Mouse (Mus musculus): ENCODE measurements around the gene Nup85. TPM values are rescaled to one million over a fixed set of nuclear protein-coding genes. Genes with fewer than 3 reads are reported as not detected.
A peak's percentile ranks its signal among the peaks of the same experiment; 100 is the strongest.

Gene Nup85
- total and polyA plus RNA-seq, 3 experiments: 57.5 to 172 (median 87.7) TPM

GRCm38 (mm10) chr11:115536038-115536681, 28.1 kb upstream of the Nup85 start, which contains the start of gene Sumo2:
Gene Sumo2 (minus strand): TSS chr11:115536276.
- H3K9me3 ChIP-seq (replicated peaks): no peaks in the 10 kb centered on the region
- H3K4me1 ChIP-seq (ENCODE audit: insufficient read depth, low read depth, low read length): peaks cover 35% of the 10 kb centered on the region
- H3K4me3 ChIP-seq (ENCODE audit: low read depth, low read length): peak within 1 kb of the TSS; percentile 92
- ATAC-seq (ENCODE audit: extremely low read depth, insufficient number of reproducible peaks, low FRiP score, poor library complexity, severe bottlenecking): peak; percentile 67
- 0 out of 2 replicates have a peak, but pooled peaks have one; percentile 39 for TF ChIP-seq POLR2AphosphoS5 (IDR thresholded peaks at IDR 0.05; ENCODE audit: insufficient replicate concordance, low read depth, low read length)
- no peak for TF ChIP-seq CTCF (IDR thresholded peaks at IDR 0.05; ENCODE audit: low read depth, low read length)
- peak; percentile 96 for DNase-seq (ENCODE audit: low spot score)
- no peaks in the 10 kb centered on the region for H3K27me3 ChIP-seq (ENCODE audit: insufficient read depth, low read length)
- peaks cover 32% of the 10 kb centered on the region for H3K36me3 ChIP-seq (replicated peaks)

DNA sequence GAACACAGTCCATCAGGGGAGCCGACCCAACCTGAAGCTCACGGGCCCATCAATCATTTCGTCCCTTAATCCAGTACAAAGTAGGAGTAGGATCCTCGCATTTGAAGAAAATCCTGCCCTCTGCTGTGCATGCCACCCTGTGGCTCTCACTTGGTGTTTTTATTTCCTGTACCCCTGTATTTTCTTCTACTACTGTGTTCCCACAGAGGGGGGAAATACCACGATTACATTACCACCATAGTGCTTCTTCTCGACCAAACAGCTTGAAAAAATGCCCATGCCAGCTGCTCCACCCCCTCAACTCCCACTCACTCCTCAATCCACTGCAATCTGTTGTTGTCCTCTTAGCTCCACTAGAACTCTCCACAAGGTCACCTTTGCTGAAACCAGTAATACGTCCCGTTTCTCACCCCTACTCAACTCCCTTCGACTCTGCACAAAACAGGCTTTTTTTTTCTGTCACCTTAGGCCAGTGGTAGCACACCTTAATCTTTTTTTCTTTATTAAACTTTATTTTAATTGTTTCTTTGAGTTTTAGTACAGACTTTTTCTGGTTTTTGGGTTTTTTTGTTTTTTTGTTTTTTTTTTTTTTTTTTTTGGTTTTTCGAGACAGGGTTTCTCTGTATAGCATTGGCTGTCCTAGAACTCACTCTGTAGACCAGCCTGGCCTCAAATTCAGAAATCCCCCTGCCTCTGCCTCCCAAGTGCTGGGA, 27.2 kb upstream of the Nup85 start:
- Histone ChIP-seq H3K36me3 (replicated peaks) (peaks cover 24% of the 10 kb centered on the region), H3K27me3 (ENCODE audit: insufficient read depth, low read length) (0 out of 2 replicates have a peak, but pooled peaks cover 2% of the 10 kb centered on the region), H3K9me3 (replicated peaks) (no peaks in the 10 kb centered on the region), H3K4me3 (ENCODE audit: low read depth, low read length) (peak overlapping the region; percentile 92; the same call in 1 of the 2 replicates), H3K4me1 (ENCODE audit: insufficient read depth, low read depth, low read length) (peaks cover 27% of the 10 kb centered on the region)
- DNase-seq (ENCODE audit: low spot score) (no peak), ATAC-seq (ENCODE audit: extremely low read depth, insufficient number of reproducible peaks, low FRiP score, poor library complexity, severe bottlenecking) (no peak)
- TF ChIP-seq CTCF (IDR thresholded peaks at IDR 0.05; ENCODE audit: low read depth, low read length) (no peak), POLR2AphosphoS5 (IDR thresholded peaks at IDR 0.05; ENCODE audit: insufficient replicate concordance, low read depth, low read length) (0 out of 2 replicates have a peak, but pooled peaks have one; percentile 4), GATA1 (IDR thresholded peaks at IDR 0.05; ENCODE audit: borderline replicate concordance, low read length) (no peak), TAL1 (conservative IDR thresholded peaks at IDR 0.05; ENCODE audit: low read depth, low read length) (no peak), GATA2 (IDR thresholded peaks at IDR 0.05; ENCODE audit: borderline replicate concordance, low read depth, low read length) (no peak)

DNA sequence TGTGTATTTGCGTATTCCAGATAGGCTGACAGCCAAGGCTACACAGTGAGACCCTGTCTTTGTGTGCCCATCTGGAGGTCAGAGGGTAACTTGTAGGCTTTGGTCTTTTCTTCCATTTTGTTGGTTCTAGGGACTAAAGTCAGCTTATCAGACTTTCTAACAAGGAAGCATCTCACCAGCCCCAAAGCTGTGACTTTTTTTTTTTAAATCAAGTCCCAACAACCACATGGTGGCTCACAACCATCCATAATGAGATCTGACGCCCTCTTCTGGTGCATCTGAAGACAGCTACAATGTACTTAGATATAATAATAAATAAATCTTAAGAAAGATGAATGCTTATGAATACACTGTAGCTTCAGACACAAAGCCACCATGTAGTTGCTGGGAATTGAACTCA, 26.2 kb upstream of the Nup85 start:
- DNase-seq (ENCODE audit: low spot score) (no peak), ATAC-seq (ENCODE audit: extremely low read depth, insufficient number of reproducible peaks, low FRiP score, poor library complexity, severe bottlenecking) (no peak)
- no peaks in the 10 kb centered on the region for H3K9me3 ChIP-seq (replicated peaks)
- H3K27me3 ChIP-seq (ENCODE audit: insufficient read depth, low read length): peaks cover 6% of the 10 kb centered on the region; the same call in 1 of the 2 replicates
- peaks cover 13% of the 10 kb centered on the region for H3K36me3 ChIP-seq (replicated peaks)
- TF ChIP-seq CTCF (IDR thresholded peaks at IDR 0.05; ENCODE audit: low read depth, low read length): no peak
- no peak for TF ChIP-seq TAL1 (conservative IDR thresholded peaks at IDR 0.05; ENCODE audit: low read depth, low read length)
- no peak for TF ChIP-seq GATA2 (IDR thresholded peaks at IDR 0.05; ENCODE audit: borderline replicate concordance, low read depth, low read length)
- no peak for TF ChIP-seq GATA1 (IDR thresholded peaks at IDR 0.05; ENCODE audit: borderline replicate concordance, low read length)
- H3K4me1 ChIP-seq (ENCODE audit: insufficient read depth, low read depth, low read length): peaks cover 19% of the 10 kb centered on the region
- H3K4me3 ChIP-seq (ENCODE audit: low read depth, low read length): no peak overlapping the region

GRCm38 (mm10) chr11:115543571-115543970, 20.7 kb upstream of the Nup85 start:
- H3K36me3 ChIP-seq (replicated peaks): no peaks in the 10 kb centered on the region
- peaks cover 16% of the 10 kb centered on the region for H3K27me3 ChIP-seq (ENCODE audit: insufficient read depth, low read length)
- ATAC-seq (ENCODE audit: extremely low read depth, insufficient number of reproducible peaks, low FRiP score, poor library complexity, severe bottlenecking) (no peak), DNase-seq (ENCODE audit: low spot score) (no peak)
- H3K9me3 ChIP-seq (replicated peaks): no peaks in the 10 kb centered on the region
- no peaks in the 10 kb centered on the region for H3K4me1 ChIP-seq (ENCODE audit: insufficient read depth, low read depth, low read length)
- TF ChIP-seq GATA2 (IDR thresholded peaks at IDR 0.05; ENCODE audit: borderline replicate concordance, low read depth, low read length) (no peak), POLR2AphosphoS5 (IDR thresholded peaks at IDR 0.05; ENCODE audit: insufficient replicate concordance, low read depth, low read length) (no peak), TAL1 (conservative IDR thresholded peaks at IDR 0.05; ENCODE audit: low read depth, low read length) (no peak), CTCF (IDR thresholded peaks at IDR 0.05; ENCODE audit: low read depth, low read length) (no peak), GATA1 (IDR thresholded peaks at IDR 0.05; ENCODE audit: borderline replicate concordance, low read length) (no peak)
- H3K4me3 ChIP-seq (ENCODE audit: low read depth, low read length): no peak overlapping the region

DNA sequence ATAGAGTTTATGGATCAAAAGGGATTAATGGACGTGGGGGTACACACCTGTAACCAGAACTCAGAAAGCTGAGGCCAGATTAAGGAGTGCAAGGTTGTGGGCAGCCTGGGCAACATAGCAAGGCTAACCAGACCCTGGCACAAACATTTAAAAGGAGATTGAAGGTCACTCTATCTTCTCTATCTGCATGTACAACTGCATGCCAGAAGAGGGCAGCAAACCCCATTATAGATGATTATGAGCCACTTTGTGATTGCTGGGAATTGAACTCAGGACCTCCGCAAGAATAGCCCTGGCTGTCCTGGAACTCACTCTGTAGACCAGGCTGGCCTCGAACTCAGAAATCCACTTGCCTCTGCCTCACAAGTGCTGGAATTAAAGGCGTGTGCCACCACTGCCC, 11.5 kb upstream of the Nup85 start:
- TF ChIP-seq CTCF (IDR thresholded peaks at IDR 0.05; ENCODE audit: low read depth, low read length) (peak; percentile 42; the same call in 1 of the 2 replicates), GATA2 (IDR thresholded peaks at IDR 0.05; ENCODE audit: borderline replicate concordance, low read depth, low read length) (no peak), POLR2AphosphoS5 (IDR thresholded peaks at IDR 0.05; ENCODE audit: insufficient replicate concordance, low read depth, low read length) (no peak), TAL1 (conservative IDR thresholded peaks at IDR 0.05; ENCODE audit: low read depth, low read length) (no peak), GATA1 (IDR thresholded peaks at IDR 0.05; ENCODE audit: borderline replicate concordance, low read length) (no peak)
- no peaks in the 10 kb centered on the region for H3K36me3 ChIP-seq (replicated peaks)
- H3K4me3 ChIP-seq (ENCODE audit: low read depth, low read length): no peak overlapping the region
- peaks cover 7% of the 10 kb centered on the region; the same call in 1 of the 2 replicates for H3K27me3 ChIP-seq (ENCODE audit: insufficient read depth, low read length)
- H3K9me3 ChIP-seq (replicated peaks): peaks cover 2% of the 10 kb centered on the region; the same call in 1 of the 2 replicates
- DNase-seq (ENCODE audit: low spot score) (no peak), ATAC-seq (ENCODE audit: extremely low read depth, insufficient number of reproducible peaks, low FRiP score, poor library complexity, severe bottlenecking) (no peak)
- H3K4me1 ChIP-seq (ENCODE audit: insufficient read depth, low read depth, low read length): peaks cover 4% of the 10 kb centered on the region; the same call in 1 of the 2 replicates

GRCm38 (mm10) chr11:115555717-115556116, 8.5 kb upstream of the Nup85 start:
- ATAC-seq (ENCODE audit: extremely low read depth, insufficient number of reproducible peaks, low FRiP score, poor library complexity, severe bottlenecking) (no peak), DNase-seq (ENCODE audit: low spot score) (no peak)
- Histone ChIP-seq H3K36me3 (replicated peaks) (no peaks in the 10 kb centered on the region), H3K4me1 (ENCODE audit: insufficient read depth, low read depth, low read length) (peaks cover 9% of the 10 kb centered on the region), H3K9me3 (replicated peaks) (no peaks in the 10 kb centered on the region), H3K27me3 (ENCODE audit: insufficient read depth, low read length) (peaks cover 7% of the 10 kb centered on the region; the same call in 1 of the 2 replicates), H3K4me3 (ENCODE audit: low read depth, low read length) (no peak overlapping the region)
- TF ChIP-seq CTCF (IDR thresholded peaks at IDR 0.05; ENCODE audit: low read depth, low read length) (no peak), TAL1 (conservative IDR thresholded peaks at IDR 0.05; ENCODE audit: low read depth, low read length) (no peak), GATA1 (IDR thresholded peaks at IDR 0.05; ENCODE audit: borderline replicate concordance, low read length) (no peak), POLR2AphosphoS5 (IDR thresholded peaks at IDR 0.05; ENCODE audit: insufficient replicate concordance, low read depth, low read length) (no peak), GATA2 (IDR thresholded peaks at IDR 0.05; ENCODE audit: borderline replicate concordance, low read depth, low read length) (no peak)
